Mouse (Mus musculus): Measurements from ENCODE around the gene Zfp30. TPM values are rescaled to one million over a fixed set of nuclear protein-coding genes. Genes with fewer than 3 reads are reported as not detected.
A peak's percentile ranks its signal among the peaks of the same experiment; 100 is the strongest.

Gene Zfp30
- polyA plus RNA-seq (2016; fragmentation: Nextera tagmentation; extraction: Ambion mirVana), result 11.5 and 11.8 TPM in 2 replicates

- Histone ChIP-seq H3K9ac (replicated peaks) (peak within 1 kb of the TSS; percentile 86), H3K4me3 (peak within 1 kb of the TSS; percentile 74), H3K36me3 (peaks cover 23% of the 10 kb centered on the region), H3K27ac (replicated peaks) (peak within 1 kb of the TSS; percentile 90), H3K4me1 (peaks cover 18% of the 10 kb centered on the region), H3K4me2 (replicated peaks) (peak within 1 kb of the TSS; percentile 80), H3K9me3 (no peaks in the 10 kb centered on the region), H3K27me3 (no peaks in the 10 kb centered on the region)
- ATAC-seq (ENCODE audit: low FRiP score, low read depth), result peak; percentile 97
- WGBS, result under 1% methylated on average over 45 of the region's 45 CpGs
Measured at GRCm38 (mm10) chr7:29783871-29784551, at the start of gene Zfp30. TSS of gene Zfp30 (plus strand) at chr7:29783998.

- Histone ChIP-seq H3K4me1 (no peaks in the 10 kb centered on the region), H3K36me3 (no peaks in the 10 kb centered on the region), H3K9me3 (peaks cover 9% of the 10 kb centered on the region; the same call in 1 of the 2 replicates), H3K27me3 (no peaks in the 10 kb centered on the region), H3K9ac (replicated peaks) (no peak overlapping the region), H3K27ac (replicated peaks) (no peak overlapping the region), H3K4me3 (no peak overlapping the region), H3K4me2 (replicated peaks) (no peak overlapping the region)
- 86% methylated on average over 3 of the region's 3 CpGs for WGBS
- no peak for ATAC-seq (ENCODE audit: low FRiP score, low read depth)
Measured at GRCm38 (mm10) chr7:29742258-29742657, 41.5 kb upstream of the Zfp30 start.

GRCm38 (mm10) chr7:29760476-29760875 is 23.3 kb upstream of the Zfp30 start:
- no peak overlapping the region for H3K4me3 ChIP-seq
- ATAC-seq (ENCODE audit: low FRiP score, low read depth), result no peak
- no peaks in the 10 kb centered on the region for H3K36me3 ChIP-seq
- H3K9me3 ChIP-seq, result peaks cover 6% of the 10 kb centered on the region; the same call in 1 of the 2 replicates
- H3K9ac ChIP-seq (replicated peaks), result no peak overlapping the region
- no peak overlapping the region for H3K27ac ChIP-seq (replicated peaks)
- no peak overlapping the region for H3K4me2 ChIP-seq (replicated peaks)
- 86% methylated on average over 5 of the region's 5 CpGs for WGBS
- no peaks in the 10 kb centered on the region for H3K4me1 ChIP-seq
- H3K27me3 ChIP-seq, result no peaks in the 10 kb centered on the region

DNA sequence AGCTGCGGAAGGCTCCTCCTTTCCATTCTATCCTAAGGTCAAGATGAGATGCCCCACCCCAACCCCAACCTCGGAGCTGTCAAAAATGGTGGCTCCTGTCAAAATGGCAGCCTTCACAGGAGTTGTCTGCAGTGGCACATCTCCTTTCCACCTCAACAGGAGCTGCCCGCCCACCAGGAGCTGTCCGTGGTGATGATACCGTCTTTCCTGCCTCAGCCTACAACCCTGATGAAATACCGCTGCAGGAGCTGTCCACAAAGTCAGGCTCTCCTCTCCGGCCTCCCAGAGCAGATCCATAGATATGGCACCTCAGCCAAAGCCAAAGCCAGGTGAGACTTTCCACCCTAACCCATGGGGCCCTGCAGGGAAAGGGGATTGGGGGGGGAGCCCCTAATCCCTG is 19.1 kb upstream of the Zfp30 start:
- no peak for ATAC-seq (ENCODE audit: low FRiP score, low read depth)
- WGBS, result 76% methylated on average over 7 of the region's 7 CpGs
- H3K27ac ChIP-seq (replicated peaks), result no peak overlapping the region

GRCm38 (mm10) chr7:29767058-29767686 is 16.6 kb upstream of the Zfp30 start:
- 1% methylated on average over 15 of the region's 15 CpGs for WGBS
- ATAC-seq (ENCODE audit: low FRiP score, low read depth), result peak; percentile 68
- Histone ChIP-seq H3K4me1 (peaks cover 13% of the 10 kb centered on the region), H3K27ac (replicated peaks) (peak overlapping the region; percentile 60), H3K4me2 (replicated peaks) (peak overlapping the region; percentile 72), H3K9me3 (no peaks in the 10 kb centered on the region), H3K27me3 (no peaks in the 10 kb centered on the region), H3K36me3 (peaks cover 6% of the 10 kb centered on the region), H3K4me3 (peak overlapping the region; percentile 65), H3K9ac (replicated peaks) (peak overlapping the region; percentile 59)

More for the DNA sequence above, 19.1 kb upstream of the Zfp30 start:
- no peak overlapping the region for H3K4me3 ChIP-seq
- H3K4me1 ChIP-seq, result peaks cover 13% of the 10 kb centered on the region
- H3K4me2 ChIP-seq (replicated peaks), result no peak overlapping the region
- no peaks in the 10 kb centered on the region for H3K9me3 ChIP-seq
- no peaks in the 10 kb centered on the region for H3K27me3 ChIP-seq
- H3K36me3 ChIP-seq, result no peaks in the 10 kb centered on the region
- no peak overlapping the region for H3K9ac ChIP-seq (replicated peaks)

- peak; percentile 96 for ATAC-seq (ENCODE audit: low FRiP score, low read depth)
- WGBS, result under 1% methylated on average over 32 of the region's 32 CpGs
Measured at GRCm38 (mm10) chr7:29768090-29768900, 15.5 kb upstream of the Zfp30 start, which contains the start of gene Zfp84. TSS of gene Zfp84 (plus strand) at chr7:29768552.

GRCm38 (mm10) chr7:29768980-29769379 is 14.8 kb upstream of the Zfp30 start:
- peak overlapping the region; percentile 65 for H3K4me3 ChIP-seq
- peaks cover 13% of the 10 kb centered on the region for H3K4me1 ChIP-seq
- no peak for ATAC-seq (ENCODE audit: low FRiP score, low read depth)
- H3K36me3 ChIP-seq, result peaks cover 22% of the 10 kb centered on the region
- H3K4me2 ChIP-seq (replicated peaks), result peak overlapping the region; percentile 72
- no peak overlapping the region for H3K27ac ChIP-seq (replicated peaks)
- WGBS, result 7% methylated on average over 10 of the region's 10 CpGs
- no peaks in the 10 kb centered on the region for H3K9me3 ChIP-seq
- no peaks in the 10 kb centered on the region for H3K27me3 ChIP-seq
- H3K9ac ChIP-seq (replicated peaks), result peak overlapping the region; percentile 64

More at GRCm38 (mm10) chr7:29768090-29768900, 15.5 kb upstream of the Zfp30 start, which contains the start of gene Zfp84:
- H3K9ac ChIP-seq (replicated peaks), result peak within 1 kb of the TSS; percentile 64
- H3K36me3 ChIP-seq, result peaks cover 16% of the 10 kb centered on the region
- peak within 1 kb of the TSS; percentile 65 for H3K4me3 ChIP-seq
- H3K27ac ChIP-seq (replicated peaks), result peak within 1 kb of the TSS; percentile 72
- H3K4me1 ChIP-seq, result peaks cover 13% of the 10 kb centered on the region
- H3K27me3 ChIP-seq, result no peaks in the 10 kb centered on the region
- peak within 1 kb of the TSS; percentile 72 for H3K4me2 ChIP-seq (replicated peaks)
- no peaks in the 10 kb centered on the region for H3K9me3 ChIP-seq

DNA sequence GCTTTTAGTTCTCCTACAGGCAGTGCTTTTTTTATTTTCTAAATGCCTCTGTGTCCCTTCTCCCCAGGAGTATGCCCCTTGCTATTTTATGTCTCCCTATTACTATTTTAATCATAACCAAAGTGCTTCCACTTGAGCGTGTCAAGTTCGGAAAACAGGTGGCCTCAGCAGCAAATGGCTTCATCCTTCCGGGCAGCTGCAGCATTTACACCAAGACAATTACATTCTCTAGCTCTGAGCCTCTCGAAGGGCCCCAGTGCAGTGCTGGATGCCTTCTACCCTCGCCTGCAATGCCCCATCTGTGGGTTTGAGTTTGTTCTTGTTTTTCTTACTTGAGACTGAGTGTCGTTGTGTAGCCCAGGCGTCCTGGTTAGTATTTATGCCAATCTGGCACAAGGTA is 10.3 kb upstream of the Zfp30 start:
- Histone ChIP-seq H3K4me3 (no peak overlapping the region), H3K9ac (replicated peaks) (no peak overlapping the region), H3K27ac (replicated peaks) (no peak overlapping the region), H3K27me3 (no peaks in the 10 kb centered on the region), H3K9me3 (no peaks in the 10 kb centered on the region), H3K36me3 (peaks cover 66% of the 10 kb centered on the region), H3K4me2 (replicated peaks) (no peak overlapping the region), H3K4me1 (peaks cover 8% of the 10 kb centered on the region)
- ATAC-seq (ENCODE audit: low FRiP score, low read depth), result no peak
- 92% methylated on average over 7 of the region's 7 CpGs for WGBS

DNA sequence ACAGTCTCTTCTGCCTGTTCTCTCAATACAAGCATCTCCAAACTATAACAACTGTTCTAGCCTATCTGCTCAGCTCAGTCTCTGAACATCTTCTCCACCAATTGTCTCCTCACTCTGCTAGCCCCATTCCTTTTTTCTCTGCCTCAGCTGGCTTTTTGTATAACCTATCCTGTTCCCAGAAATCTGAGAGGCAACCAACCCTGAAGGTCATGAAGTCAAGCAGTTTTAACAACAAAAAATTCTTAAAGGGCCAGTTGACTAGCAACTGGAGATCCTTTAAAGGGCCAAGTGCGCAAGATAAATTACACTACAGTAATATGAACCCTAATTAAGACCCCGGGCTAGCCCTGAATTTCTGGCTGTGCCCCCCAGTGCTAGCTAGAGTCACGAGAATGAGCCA is 9.4 kb upstream of the Zfp30 start:
- ATAC-seq (ENCODE audit: low FRiP score, low read depth), result no peak
- H3K9ac ChIP-seq (replicated peaks), result no peak overlapping the region
- H3K4me1 ChIP-seq, result peaks cover 2% of the 10 kb centered on the region
- H3K27ac ChIP-seq (replicated peaks), result no peak overlapping the region
- H3K27me3 ChIP-seq, result no peaks in the 10 kb centered on the region
- no peak overlapping the region for H3K4me2 ChIP-seq (replicated peaks)
- peaks cover 73% of the 10 kb centered on the region for H3K36me3 ChIP-seq
- no peak overlapping the region for H3K4me3 ChIP-seq
- no peaks in the 10 kb centered on the region for H3K9me3 ChIP-seq
- WGBS, result 87% methylated on average over 3 of the region's 3 CpGs

DNA sequence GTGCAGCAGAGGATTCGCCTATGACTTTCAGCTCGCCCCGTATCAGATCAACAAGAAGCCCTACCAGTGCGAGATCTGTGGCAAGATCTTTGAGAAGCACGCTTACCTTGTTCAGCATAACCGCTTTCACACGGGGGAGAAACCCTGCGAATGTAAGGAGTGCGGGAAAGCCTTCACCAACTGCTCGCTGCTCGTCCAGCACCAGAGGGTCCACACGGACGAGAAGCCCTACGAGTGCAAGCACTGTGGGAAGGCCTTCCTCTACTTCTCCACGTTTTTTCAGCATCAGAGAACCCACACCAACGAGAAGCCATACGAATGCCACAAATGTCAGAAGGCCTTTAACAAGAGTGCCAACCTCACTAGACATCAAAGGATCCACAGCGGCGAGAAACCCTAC is 7.2 kb upstream of the Zfp30 start:
- Histone ChIP-seq H3K27me3 (no peaks in the 10 kb centered on the region), H3K4me1 (no peaks in the 10 kb centered on the region), H3K36me3 (peaks cover 76% of the 10 kb centered on the region), H3K27ac (replicated peaks) (no peak overlapping the region), H3K9ac (replicated peaks) (no peak overlapping the region), H3K4me2 (replicated peaks) (no peak overlapping the region), H3K4me3 (no peak overlapping the region), H3K9me3 (no peaks in the 10 kb centered on the region)
- 97% methylated on average over 19 of the region's 19 CpGs for WGBS
- no peak for ATAC-seq (ENCODE audit: low FRiP score, low read depth)

GRCm38 (mm10) chr7:29777372-29777771 is 6.4 kb upstream of the Zfp30 start:
- 95% methylated on average over 10 of the region's 10 CpGs for WGBS
- no peaks in the 10 kb centered on the region for H3K4me1 ChIP-seq
- H3K9me3 ChIP-seq, result no peaks in the 10 kb centered on the region
- H3K4me3 ChIP-seq, result no peak overlapping the region
- H3K27ac ChIP-seq (replicated peaks), result no peak overlapping the region
- ATAC-seq (ENCODE audit: low FRiP score, low read depth), result no peak
- H3K27me3 ChIP-seq, result no peaks in the 10 kb centered on the region
- H3K9ac ChIP-seq (replicated peaks), result no peak overlapping the region
- H3K36me3 ChIP-seq, result peaks cover 68% of the 10 kb centered on the region
- H3K4me2 ChIP-seq (replicated peaks), result no peak overlapping the region

GRCm38 (mm10) chr7:29785023-29785422 is 1.2 kb downstream of the Zfp30 start:
- Histone ChIP-seq H3K27ac (replicated peaks) (no peak overlapping the region), H3K9ac (replicated peaks) (peak overlapping the region; percentile 59; the same call in 1 of the 2 replicates), H3K4me1 (peaks cover 18% of the 10 kb centered on the region), H3K4me2 (replicated peaks) (peak overlapping the region; percentile 80), H3K27me3 (no peaks in the 10 kb centered on the region), H3K4me3 (peak overlapping the region; percentile 74), H3K36me3 (peaks cover 28% of the 10 kb centered on the region), H3K9me3 (no peaks in the 10 kb centered on the region)
- ATAC-seq (ENCODE audit: low FRiP score, low read depth), result no peak
- 59% methylated on average over 8 of the region's 8 CpGs for WGBS
